Mouse (Mus musculus) megakaryocyte, embryonic 14.5 days (primary cell): ENCODE results near the gene G530012D18Rik. TPM values are rescaled to one million over a fixed set of nuclear protein-coding genes. Genes with fewer than 3 reads are reported as not detected.
"Not testable (repeated sequence)": the region's sequence is repeated elsewhere in the genome, so short reads cannot be mapped to it uniquely, and the experiment has no call there.

Source experiments
- H3K27me3 ChIP-seq: replicated peaks from 2 replicates; pipeline ENCODE3; 2012; ENCODE audit warnings: inconsistent platforms
- H3K36me3 ChIP-seq: replicated peaks from 2 replicates; pipeline ENCODE3; 2012; ENCODE audit warnings: low read length, inconsistent platforms, mixed read lengths
- H3K4me1 ChIP-seq: 2 replicates; pipeline ENCODE4 v1.6.1; 2012; ENCODE audit warnings: inconsistent platforms
- H3K4me3 ChIP-seq: replicated peaks from 2 replicates; pipeline ENCODE3; 2012; ENCODE audit warnings: moderate library complexity, mild to moderate bottlenecking, inconsistent platforms
- H3K9me3 ChIP-seq: 2 replicates; pipeline ENCODE4 v1.6.1; 2012; ENCODE audit warnings: inconsistent platforms
- polyA plus RNA-seq: library from polyadenylated mRNA; stranded (reverse); fragments of >175 nt; gene quantifications from 2 replicates; pipeline ENCODE4 v1.2.3, GENCODE M21; 2012; ENCODE audit warnings: low replicate concordance; ENCODE audit not compliant: insufficient read depth

Gene G530012D18Rik
- not detected in 2 replicates for polyA plus RNA-seq

- not testable (repeated sequence) for H3K4me1 ChIP-seq, H3K4me3 ChIP-seq, H3K27me3 ChIP-seq, H3K9me3 ChIP-seq, H3K36me3 ChIP-seq
These were observed at the start of gene G530012D18Rik for GRCm38 (mm10) chr1:85575376-85575775. TSS of gene G530012D18Rik (plus strand) at chr1:85575676.

GRCm38 (mm10) chr1:85526401-85526800, 49.1 kb upstream of the G530012D18Rik start:
- not testable (repeated sequence) for H3K4me1 ChIP-seq, H3K36me3 ChIP-seq, H3K27me3 ChIP-seq, H3K4me3 ChIP-seq, H3K9me3 ChIP-seq

GRCm38 (mm10) chr1:85528451-85529110, 46.9 kb upstream of the G530012D18Rik start:
- H3K4me1 ChIP-seq, H3K4me3 ChIP-seq, H3K36me3 ChIP-seq, H3K27me3 ChIP-seq, H3K9me3 ChIP-seq: not testable (repeated sequence)

- not testable (repeated sequence) for H3K4me1 ChIP-seq, H3K4me3 ChIP-seq, H3K36me3 ChIP-seq, H3K9me3 ChIP-seq, H3K27me3 ChIP-seq
These were observed 31.7 kb upstream of the G530012D18Rik start for GRCm38 (mm10) chr1:85543818-85544217.

- H3K27me3 ChIP-seq, H3K36me3 ChIP-seq, H3K4me3 ChIP-seq, H3K4me1 ChIP-seq, H3K9me3 ChIP-seq: not testable (repeated sequence)
These were observed 29.0 kb upstream of the G530012D18Rik start for GRCm38 (mm10) chr1:85546442-85546841.

GRCm38 (mm10) chr1:85555261-85555660, 20.2 kb upstream of the G530012D18Rik start:
- H3K4me1 ChIP-seq, H3K9me3 ChIP-seq, H3K4me3 ChIP-seq, H3K36me3 ChIP-seq, H3K27me3 ChIP-seq: not testable (repeated sequence)

GRCm38 (mm10) chr1:85573554-85573953, 1.9 kb upstream of the G530012D18Rik start:
- not testable (repeated sequence) for H3K36me3 ChIP-seq, H3K4me1 ChIP-seq, H3K4me3 ChIP-seq, H3K27me3 ChIP-seq, H3K9me3 ChIP-seq

- not testable (repeated sequence) for H3K4me1 ChIP-seq, H3K9me3 ChIP-seq
These were observed 3.0 kb downstream of the G530012D18Rik start for GRCm38 (mm10) chr1:85578372-85579010.

GRCm38 (mm10) chr1:85579199-85580147, 4.0 kb downstream of the G530012D18Rik start:
- not testable (repeated sequence) for H3K4me1 ChIP-seq, H3K4me3 ChIP-seq, H3K36me3 ChIP-seq, H3K27me3 ChIP-seq, H3K9me3 ChIP-seq

More at GRCm38 (mm10) chr1:85578372-85579010, 3.0 kb downstream of the G530012D18Rik start:
- H3K27me3 ChIP-seq, H3K4me3 ChIP-seq, H3K36me3 ChIP-seq: not testable (repeated sequence)

- H3K36me3 ChIP-seq, H3K4me3 ChIP-seq, H3K4me1 ChIP-seq, H3K9me3 ChIP-seq, H3K27me3 ChIP-seq: not testable (repeated sequence)
These were observed 4.7 kb downstream of the G530012D18Rik start for GRCm38 (mm10) chr1:85580148-85580534.

GRCm38 (mm10) chr1:85580578-85580977, 5.1 kb downstream of the G530012D18Rik start:
- not testable (repeated sequence) for H3K4me1 ChIP-seq, H3K9me3 ChIP-seq, H3K4me3 ChIP-seq, H3K36me3 ChIP-seq, H3K27me3 ChIP-seq

GRCm38 (mm10) chr1:85581518-85581917, 6.0 kb downstream of the G530012D18Rik start:
- not testable (repeated sequence) for H3K36me3 ChIP-seq, H3K4me1 ChIP-seq, H3K27me3 ChIP-seq, H3K9me3 ChIP-seq, H3K4me3 ChIP-seq

GRCm38 (mm10) chr1:85588697-85589096, 13.2 kb downstream of the G530012D18Rik start:
- not testable (repeated sequence) for H3K4me3 ChIP-seq, H3K9me3 ChIP-seq, H3K27me3 ChIP-seq, H3K4me1 ChIP-seq, H3K36me3 ChIP-seq

- H3K36me3 ChIP-seq, H3K4me3 ChIP-seq: not testable (repeated sequence)
These were observed 17.1 kb downstream of the G530012D18Rik start for GRCm38 (mm10) chr1:85592526-85592925.

GRCm38 (mm10) chr1:85598271-85599012, 23.0 kb downstream of the G530012D18Rik start, which contains the start of gene Sp110:
TSS of gene Sp110 (minus strand) at chr1:85598817.
- not testable (repeated sequence) for H3K4me1 ChIP-seq, H3K27me3 ChIP-seq, H3K9me3 ChIP-seq, H3K36me3 ChIP-seq
- peak within 1 kb of the TSS; percentile 80 for H3K4me3 ChIP-seq

More at GRCm38 (mm10) chr1:85592526-85592925, 17.1 kb downstream of the G530012D18Rik start:
- H3K4me1 ChIP-seq, H3K9me3 ChIP-seq, H3K27me3 ChIP-seq: not testable (repeated sequence)
